Mouse (Mus musculus) cerebellum, adult 11-12 months (tissue): ENCODE results near the gene Arl15.

ENCODE experiments used
- DNase-seq: peaks from one replicate; pipeline ENCODE4 v3.0.0; 2022

Arl15 gene

DNA sequence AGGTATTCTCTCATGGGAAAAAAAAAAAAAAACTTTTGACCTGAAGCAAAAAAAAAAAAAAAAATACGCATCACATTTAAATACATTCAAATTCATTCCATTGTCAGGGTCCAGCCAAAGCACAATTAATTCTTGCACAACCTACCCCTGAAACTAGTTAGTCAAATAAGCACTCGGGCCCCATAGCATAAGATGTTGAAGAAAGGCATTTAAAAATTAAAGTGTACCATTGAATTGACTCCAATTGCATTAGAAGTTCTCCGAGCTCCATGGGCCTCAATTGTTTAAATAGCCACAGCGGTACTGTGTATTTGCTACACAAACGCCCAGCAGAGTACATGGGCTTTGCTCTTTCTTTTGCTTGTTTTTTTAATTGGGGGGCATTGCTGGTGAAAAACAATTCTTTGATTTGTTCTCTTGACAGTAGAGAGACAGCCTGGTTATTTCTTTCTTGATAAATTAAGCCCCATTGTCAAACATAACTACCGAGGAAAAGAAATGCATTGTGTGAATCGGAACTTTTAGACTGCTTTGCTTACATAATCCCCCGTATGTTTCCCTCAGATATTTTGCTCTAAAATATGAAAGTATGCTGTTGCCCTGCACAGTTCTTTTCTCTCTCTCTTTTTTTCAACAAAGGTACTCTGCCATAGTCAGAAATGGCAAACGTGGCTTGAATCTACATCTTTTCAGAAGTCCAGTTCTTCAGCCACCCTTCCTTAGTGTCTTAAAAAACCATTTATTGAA, 201.4 kb downstream of the Arl15 start:
- DNase-seq: no peak

DNA sequence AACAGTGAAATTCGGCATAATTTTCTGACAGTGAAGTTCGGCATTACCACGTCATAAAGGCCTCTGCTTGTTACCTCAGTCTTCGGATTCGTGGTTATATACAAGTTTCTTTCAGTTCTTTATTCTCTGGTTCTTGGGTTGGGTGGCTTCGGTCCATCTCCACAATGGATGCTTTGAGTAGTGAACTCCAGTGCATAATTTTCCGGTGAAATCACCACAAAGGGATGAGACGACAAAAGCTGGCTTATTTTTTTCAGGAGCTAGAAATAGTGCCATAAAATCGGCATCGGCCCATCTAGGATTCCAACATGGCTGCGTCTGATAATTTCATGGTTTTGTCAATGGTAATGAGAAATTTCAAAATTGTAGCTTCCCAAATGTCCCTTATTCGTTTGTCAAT, 204.5 kb downstream of the Arl15 start:
- no peak for DNase-seq

DNA sequence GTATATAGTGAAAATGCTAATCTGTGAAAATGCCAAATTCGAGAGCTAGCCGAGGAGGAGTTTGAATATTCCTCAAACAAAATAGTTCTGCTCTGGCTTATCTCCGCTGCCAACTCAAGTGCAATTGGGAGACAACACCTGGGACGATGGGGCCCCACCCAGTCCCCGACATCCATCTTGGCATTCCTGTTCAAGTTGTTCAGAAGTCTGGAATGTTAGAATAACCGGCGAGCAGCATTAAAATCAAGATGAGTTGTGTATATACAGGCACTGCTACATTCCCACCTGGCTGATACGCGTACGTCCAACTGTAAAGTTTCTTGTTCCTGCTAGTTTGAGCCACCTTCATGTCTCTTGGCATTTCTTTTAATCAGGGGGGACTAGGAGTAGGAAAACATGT, 209.2 kb downstream of the Arl15 start:
- DNase-seq: no peak

DNA sequence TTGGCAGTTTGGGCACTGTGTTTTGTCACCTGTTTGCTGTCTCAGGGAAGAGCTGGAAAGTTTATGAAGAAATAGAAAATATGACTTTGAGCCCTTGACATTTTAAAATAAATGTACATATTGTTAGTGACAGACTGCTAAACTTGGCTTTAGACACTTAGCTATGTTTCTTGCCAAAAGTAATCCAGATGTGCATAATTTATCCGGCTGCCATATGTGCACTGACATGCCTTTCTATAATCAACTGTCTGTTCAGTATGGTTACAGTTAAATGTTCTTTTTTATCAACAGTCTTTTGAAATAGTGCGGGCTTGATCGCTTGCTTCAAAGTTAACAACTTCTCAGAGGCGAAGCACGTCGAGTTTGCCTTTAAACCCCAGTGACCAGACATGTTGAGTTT, 209.9 kb downstream of the Arl15 start:
- DNase-seq: no peak

DNA sequence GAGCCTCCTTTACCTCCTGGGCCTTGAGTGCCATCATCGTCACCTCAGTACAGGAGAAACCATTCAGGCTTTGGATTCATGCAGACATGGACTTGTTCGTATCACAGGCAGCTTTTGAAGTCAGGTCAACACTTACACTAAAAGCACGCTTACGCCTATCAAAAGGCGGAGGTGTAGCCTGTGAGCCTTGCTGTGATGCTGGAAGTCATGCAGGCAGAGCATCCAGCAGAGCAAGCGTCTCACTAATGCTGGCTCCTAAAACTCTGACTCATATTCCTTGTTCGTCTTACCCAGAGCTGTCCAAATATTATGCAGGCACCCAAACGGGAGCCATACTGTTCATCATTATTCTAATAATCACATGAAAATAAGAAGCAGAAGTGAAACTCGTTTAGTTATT, 215.5 kb downstream of the Arl15 start:
- DNase-seq: no peak

DNA sequence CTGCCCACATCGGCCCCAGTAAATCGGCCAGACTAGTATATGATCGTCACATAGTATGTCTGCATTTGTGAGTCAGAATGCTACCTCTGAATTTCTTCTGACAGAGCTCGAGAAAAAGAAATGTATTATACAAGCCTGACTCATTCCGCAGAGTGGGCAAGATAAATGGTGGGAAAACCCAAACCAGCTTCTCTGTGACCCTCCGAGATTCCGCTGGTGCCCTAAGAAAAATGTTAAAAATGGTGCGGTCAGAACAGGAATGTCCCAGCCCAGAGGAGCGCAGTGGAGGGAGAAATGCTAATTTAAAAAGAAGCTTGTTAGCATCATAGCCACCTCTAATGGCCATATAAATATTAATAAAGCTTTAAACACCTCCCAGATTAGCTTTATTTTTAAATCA, 216.2 kb downstream of the Arl15 start:
- no peak for DNase-seq

DNA sequence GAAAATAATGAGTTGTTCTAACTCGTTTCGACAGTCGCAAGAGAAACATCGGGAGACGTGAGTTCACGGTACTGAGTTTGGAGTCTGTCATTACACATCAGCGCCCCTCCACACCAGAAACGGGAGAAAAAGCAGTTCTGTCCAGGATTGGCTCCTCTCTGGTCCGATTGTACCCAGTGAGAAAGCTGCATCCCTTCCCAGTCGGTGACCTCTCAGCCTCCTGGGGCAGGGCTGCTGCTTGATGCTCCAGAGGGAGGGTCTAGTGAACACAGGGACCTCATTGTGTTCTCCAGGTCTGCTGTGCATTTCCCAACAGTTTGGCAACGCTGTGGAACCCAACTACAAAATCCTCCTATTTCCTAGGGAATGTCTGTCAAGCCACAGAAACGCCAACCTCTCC, 216.7 kb downstream of the Arl15 start:
- no peak for DNase-seq

DNA sequence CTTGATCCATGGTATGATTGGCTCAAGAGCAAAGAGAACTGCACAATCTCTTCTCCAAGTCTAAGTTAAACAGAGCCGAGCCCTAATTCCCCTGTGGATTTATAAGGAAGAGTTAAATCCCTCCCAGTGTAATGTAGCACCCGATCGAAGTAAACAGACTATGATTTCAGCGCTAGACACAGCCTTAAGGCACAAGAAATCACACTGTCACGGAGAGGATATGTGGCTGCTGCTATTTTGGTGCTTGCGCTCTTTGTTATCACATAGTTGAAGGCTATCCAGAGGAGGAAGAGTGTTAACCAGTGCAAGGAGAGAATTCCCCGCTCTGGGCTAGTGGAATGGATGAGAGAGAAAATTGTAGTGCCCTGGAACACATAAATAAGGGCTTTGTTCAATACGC, 223.6 kb downstream of the Arl15 start:
- no peak for DNase-seq

DNA sequence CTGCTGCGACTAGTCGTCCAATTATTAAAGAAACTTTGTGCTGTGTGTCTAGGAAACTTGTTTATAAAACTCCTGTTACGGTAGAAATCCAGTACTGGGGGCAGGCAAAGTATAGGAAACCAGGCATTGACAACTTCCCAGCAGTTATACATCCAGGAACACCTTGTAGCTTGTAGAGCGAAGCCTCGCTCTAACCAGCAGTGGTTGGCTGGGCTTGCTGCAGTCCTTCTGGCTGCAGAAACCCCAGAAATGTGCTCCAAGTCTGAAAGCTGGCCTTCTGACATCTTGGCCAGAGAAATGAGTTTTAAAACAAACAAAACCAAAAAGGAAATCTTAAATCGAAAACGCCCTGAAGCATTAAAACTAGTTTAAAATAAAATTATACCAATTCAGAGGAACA, 229.2 kb downstream of the Arl15 start:
- DNase-seq: no peak

DNA sequence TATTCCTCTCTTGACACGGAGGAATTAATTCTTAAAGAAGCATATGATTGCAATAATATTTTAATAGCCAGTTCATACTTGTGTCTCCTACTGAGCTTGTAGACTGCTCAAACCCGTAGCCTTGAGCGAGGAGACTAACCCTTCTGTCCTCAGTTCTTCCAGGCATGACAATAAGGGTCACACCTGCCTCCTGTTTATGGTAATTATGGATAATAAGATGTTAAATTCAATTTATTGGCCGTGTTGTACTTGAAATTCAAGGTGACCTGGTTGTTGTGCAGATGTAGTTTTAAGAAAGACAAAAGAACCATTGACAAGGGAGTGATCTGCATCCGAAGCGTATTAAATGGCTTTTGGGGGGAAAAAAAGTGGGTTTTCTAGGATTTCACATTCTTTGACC, 232.0 kb downstream of the Arl15 start:
- DNase-seq: no peak

DNA sequence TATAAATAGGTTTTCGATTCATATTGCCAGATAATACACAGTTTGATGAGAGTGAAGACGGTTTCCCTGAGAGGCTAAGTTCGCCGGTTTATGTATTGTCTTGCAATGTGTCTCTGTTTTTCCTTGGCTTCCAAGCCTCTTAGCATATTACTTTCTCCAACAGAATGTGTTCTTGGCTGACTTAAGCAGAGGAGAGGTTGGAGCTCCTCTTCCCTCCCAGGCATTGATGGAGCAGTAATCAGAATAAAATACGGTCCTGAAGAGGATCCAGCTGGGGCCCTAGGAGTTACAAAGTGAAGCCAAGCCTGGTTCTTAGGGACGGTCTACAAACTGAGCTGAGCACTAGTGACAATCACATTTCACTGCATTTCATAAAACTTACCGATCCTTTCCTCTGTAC, 232.4 kb downstream of the Arl15 start:
- no peak for DNase-seq

DNA sequence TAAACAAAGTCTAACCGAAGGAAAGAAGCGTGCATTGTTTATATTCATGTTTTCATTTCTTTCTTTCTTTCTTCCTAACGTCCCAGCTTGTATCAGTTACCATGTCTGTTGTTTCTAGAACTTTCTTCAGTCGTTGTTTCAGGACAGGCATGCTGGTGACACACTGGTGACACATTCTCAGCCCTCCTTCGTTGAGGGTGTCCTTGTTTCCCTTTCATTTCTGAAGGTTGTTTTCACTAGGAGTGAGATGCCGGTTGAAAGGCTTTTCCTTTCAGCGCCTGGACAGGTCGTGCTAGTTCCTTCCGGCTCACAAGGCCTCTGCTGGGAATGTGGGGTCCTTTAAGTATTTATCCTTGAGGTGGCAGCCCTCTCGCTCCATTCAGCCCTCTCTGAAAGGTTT, 253.8 kb downstream of the Arl15 start:
- DNase-seq: no peak

DNA sequence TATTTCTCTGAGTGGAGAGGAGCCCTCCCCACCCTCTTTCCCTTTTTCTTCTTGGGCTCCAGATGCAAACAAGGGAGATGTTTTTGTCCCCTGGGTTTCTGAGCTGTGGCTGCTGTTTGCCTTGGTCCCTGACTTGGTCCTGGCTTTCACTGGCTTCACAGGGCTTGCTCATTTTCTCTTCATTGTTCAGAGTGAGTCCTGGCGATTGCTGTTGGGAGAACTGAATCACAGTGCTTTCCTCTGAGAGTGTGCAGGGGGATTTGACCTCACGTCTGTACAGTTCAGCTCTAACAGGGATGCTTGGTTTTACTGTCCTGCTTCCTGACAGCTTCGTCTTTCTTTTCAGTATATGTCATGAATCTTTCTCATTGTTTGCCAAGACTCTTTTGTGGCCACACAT, 254.4 kb downstream of the Arl15 start:
- DNase-seq: no peak

DNA sequence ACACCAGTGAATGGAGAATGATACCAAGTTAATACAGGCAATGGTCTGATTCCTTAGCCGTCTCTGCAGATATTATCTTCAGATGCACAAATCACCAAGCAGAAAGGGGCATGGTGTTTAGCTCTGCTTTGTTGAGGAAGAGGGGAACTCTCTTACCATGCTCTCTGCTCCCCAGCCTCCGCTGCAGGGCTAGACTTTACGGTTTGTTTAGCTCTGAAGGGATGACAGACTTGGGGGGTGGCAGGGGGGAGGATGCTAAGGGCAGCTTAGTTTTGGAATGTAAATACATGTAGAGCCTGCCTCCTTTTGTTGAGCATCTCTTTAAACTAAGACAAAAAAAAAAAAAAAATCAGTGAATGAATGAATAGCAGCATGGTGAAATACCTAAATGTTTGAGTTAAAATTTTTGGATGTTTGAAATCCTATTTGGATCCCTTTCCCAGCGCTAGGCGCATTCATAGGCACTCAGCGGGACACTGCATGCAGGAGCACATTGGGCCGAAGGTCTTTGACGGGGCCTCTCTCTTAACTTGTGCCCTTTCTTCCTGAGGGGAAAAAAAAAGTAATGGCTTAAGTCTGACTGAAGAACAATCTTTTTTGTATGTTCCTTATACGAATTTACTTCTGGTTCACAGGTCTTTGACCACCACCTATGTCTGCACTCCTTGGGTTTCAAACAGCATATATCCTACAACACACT, 257.0 kb downstream of the Arl15 start:
- DNase-seq: no peak

DNA sequence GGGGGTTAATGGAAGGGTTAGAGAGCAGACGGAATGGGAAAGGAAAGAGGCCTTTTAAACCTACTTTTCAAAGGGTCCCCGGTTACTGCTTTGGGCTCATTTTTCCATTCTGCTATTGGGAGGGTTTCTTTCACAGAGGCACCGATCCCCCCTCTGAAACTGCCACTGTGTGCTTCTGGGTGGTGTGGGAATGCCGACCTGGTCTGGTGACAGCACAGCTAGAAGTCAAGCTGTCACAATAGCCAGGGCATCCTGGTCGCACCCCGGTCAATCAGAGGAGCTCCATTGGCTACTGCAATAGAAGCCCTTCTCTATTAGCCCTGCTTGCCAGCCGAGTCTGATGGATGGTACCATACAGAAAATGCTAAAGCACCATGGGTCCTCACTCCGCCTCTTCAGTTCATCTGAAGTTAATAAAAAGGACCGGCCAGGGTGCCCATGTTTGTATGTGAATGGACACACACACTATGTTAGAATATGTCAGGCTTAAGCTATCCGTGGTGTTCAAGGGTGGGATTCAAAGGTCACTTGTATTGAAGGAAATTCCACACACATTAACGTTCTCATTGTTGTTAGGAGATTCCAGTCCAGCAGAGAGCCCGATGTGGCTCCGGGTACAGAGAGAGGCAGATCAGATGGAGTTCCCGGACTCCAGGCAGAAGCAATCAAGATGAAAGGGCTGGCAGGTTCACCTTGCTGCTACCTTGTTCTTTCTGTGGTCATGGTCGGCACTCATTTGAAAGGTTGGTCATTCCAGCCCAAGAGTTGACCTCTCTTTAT, 258.3 kb downstream of the Arl15 start:
- no peak for DNase-seq

DNA sequence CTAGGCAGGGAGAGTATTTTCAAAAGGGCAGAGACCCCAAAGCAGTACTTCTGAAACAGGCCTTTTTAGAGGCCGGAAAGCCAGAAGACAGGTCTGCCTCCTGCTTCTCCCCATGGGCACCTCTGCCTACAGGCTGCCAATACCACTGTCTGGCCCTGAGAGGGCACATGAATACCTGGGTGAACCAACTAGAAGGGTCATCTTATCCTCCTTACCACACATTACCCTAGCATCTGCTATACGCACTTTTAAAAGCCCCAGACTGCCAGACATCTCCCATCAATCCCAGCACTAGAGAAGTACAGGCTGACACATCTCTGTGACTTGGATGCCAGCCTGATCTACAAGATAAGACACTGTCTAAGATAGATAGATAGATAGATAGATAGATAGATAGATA, 259.0 kb downstream of the Arl15 start:
- no peak for DNase-seq

DNA sequence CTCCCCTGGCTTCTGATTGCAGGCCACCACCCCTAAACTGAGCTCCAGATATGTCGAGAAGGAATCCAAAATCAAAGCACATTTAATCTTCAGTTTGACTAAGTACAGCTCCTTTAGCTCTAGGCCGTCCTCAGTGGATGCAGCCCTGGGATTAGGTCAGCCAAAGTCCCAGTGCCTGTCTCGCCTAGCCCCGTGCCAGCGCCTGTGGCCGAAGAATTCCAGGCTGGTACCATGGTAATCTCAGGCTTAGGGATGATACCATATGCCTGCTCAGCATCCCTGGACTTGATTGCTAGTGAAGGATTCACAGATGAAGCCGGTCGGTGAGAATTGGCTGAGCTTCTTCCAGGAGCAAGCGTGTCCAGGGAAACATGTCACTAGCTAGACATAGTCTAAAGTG, 261.4 kb downstream of the Arl15 start:
- DNase-seq: peak; percentile 31

DNA sequence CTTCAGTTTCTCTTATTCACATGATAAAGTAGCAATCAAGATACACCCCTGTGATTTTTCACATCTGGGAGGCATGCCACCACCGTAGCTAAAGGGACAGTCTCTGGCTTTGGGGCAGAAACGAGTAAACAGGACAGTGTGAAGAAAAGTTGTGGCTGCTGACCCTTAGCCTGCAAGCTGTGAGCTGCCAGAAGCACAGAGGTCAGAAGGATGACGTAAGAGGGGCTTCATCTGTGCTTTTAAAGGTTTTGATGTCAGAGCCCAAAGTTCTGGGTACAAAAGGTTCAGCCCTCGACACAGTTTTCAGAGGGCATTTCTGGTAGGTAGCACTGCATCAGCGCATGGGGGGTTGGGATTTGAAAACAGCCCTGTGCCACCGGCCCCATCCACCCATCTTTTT, 266.0 kb downstream of the Arl15 start:
- no peak for DNase-seq

DNA sequence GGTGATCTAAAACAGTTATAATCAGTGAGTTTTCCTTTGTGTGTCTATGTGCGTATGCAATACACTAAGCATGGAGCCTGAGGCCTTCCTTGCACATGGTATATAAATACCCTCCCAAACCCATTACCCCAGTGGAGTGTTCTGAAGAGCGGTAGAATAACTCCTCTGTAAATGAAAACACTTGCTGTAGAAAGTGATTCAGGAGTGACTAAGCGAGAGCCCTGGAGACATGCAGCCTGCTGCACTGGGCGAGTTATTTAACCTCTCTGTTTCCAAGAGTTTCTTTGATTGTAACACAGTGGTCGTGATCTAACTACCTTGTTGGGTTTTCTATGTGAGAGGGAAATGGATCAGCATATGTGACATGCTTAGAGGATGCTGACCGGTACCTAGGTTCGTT, 266.9 kb downstream of the Arl15 start:
- DNase-seq: no peak

DNA sequence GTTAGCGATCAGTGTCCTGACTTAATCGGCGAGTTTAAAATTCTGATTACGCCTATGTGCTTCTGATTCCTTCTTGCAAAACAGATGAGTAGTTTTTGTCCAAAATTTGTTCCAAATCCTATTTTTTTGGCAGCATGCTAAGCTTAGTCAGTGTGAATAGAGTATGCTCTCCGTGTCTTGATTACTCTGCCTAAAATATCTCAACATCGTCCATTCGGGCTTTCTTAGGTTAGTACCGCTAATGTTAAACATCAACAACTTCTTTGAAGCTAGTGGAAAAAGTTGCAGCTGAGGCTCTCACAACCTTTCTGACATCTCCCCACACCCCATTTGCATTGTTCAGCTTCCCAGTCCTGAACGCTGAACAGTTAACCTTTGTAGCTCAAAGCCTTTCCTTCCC, 269.8 kb downstream of the Arl15 start:
- DNase-seq: no peak

DNA sequence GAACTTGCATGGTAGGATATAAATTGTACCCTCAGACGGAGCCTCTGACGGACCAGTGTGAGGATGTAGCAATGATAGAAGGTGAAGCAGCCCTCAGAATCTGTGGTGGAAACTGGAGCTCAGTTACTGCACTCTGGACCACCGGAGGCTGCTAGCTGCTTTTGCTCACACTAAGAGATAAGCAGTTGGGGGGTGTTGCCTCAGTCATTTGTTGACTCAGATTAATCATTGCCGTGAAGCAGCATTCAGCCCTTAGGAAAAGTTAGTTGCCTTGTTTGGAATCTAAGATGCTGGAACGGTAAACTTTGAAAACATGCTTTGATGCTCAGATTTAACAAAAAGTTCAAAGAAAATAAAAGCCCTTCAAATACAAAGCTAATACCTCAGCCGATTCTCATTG, 270.7 kb downstream of the Arl15 start:
- DNase-seq: no peak

DNA sequence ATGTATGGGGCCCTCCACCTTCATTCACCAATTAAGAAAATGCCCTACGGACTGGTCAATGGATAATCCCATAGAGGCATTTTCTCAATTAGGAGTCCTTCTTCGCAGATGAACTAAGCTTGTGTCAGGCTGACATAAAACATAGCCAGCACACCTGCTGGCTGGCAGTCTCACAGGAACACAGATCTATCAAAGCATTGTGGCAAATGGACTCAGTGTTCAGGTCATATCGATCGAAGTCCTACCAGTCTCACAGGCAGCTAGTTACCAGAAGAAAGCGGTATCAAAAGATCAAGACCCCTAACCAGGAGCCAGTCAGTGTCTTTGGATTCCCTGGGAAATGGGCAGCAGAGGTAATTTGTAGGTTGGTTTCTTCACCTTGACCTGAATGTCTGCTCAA, 274.1 kb downstream of the Arl15 start:
- DNase-seq: no peak

DNA sequence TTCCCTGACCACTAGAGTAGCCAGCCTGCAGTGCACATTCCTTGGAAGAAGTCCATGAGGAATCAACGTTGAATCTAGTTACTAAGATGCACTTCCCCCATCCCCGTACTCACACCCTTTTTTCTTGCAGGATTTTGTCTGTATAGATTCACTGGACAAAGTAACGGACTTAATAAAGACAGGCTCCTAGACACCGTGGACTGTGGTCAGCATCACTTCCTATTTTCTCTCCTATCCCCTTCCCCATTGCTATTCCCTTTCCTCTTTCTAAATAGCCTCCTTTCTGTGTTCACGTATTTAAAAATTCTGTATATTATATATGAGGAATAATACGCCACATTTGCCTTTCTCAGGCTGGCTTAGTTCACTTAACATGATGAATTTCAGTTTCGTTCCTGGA, 277.1 kb downstream of the Arl15 start:
- DNase-seq: no peak

DNA sequence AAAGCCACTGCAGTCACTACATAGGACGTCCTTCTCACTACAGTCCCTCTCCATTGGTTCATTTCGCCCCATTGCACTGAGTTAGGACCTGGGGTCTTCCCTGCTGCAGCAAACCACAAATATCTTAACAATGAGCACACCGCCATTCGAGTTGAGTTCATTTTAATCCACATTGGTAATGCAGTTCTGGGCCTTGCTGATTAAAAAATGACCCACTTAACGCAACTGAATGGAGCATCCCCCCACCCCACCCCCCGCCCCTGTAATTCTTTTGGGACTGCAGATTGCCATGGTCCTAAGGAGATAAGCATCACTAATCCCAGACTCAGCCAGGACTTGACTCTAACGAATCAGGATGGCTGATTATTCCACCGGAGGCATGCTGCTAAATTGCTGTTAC, 280.2 kb downstream of the Arl15 start:
- DNase-seq: no peak
